Mouse (Mus musculus): ENCODE data around the gene Prr7. TPM values are rescaled to one million over a fixed set of nuclear protein-coding genes. Genes with fewer than 3 reads are reported as not detected.

Gene Prr7
- polyA plus RNA-seq (2021; fragmentation: Nextera tagmentation) = 6.5 and 13.0 TPM in 2 replicates
- long read RNA-seq, experiment 1, transcript Prr7-201 (3 exons, 1,359 nt) = major isoform, 9 of 10 reads
- long read RNA-seq, experiment 1, partial matches to known transcripts = 0 of 10 reads
- long read RNA-seq, experiment 1, other reads (novel, unspliced or antisense) = 1 of 10 reads
- long read RNA-seq, experiment 2, partial matches to known transcripts = 3 of 4 reads
- long read RNA-seq, experiment 2, other reads (novel, unspliced or antisense) = 0 of 4 reads

GRCm38 (mm10) chr13:55464027-55464884 is at the start of gene Prr7:
Gene Prr7, plus strand, starts transcription at chr13:55464267.

DNA sequence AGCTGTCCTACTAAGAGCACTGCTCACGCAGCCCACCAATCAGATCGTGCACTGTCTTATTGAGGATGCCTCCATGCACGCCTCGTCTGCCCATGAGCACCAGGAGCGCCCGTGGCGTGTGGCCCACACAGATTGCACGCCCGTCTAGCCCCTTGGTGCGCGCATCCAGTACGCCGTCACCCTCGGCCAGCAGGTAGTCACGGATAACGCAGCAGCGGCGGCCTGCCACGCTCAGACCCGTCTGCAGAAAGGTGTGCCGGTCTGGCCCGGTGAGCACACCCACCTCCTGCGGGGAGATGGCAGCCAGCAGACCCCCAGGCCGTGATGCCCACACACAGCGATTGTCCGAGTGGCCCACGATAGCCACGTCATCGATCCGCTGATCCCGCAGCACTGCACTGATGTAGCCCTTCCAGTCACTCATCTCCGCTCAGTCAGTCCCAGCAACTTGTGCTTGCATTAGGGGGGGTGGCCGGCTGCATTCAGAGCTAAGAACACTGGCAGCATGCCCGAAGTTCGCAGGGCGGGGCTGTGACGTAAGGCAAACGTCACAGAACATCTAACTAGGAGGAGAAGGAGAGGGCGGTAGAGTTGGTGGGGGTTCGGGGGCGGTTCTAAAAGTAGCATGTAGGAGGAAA is 49.2 kb upstream of the Prr7 start, which contains the start of gene Pfn3:
TSS of gene Pfn3 (minus strand) at position 490 of the 638 bp plus-strand sequence.

DNA sequence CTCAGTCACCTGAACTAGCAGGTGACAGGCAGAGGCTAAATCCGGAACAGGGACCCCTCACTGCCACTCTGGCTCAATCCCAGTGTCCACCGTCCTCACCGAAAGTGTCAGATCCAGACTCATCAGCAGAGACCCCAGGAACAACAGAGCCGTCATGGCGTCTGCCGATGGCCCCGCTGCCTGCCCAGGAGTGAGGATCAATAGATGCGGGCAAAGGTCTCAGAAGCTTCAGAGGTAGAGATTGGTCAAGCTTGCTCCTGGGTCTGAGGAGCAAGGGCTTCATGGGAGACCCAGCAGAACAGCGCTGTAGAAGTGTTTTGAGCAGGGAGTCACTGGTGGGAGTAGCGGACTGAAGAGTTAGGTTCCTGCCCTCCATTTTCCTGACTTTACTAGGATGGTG is 37.5 kb upstream of the Prr7 start, which contains the start of gene F12:
TSS of gene F12 (minus strand) at position 181 of the 400 bp plus-strand sequence.

GRCm38 (mm10) chr13:55444937-55445315 is 19.1 kb upstream of the Prr7 start, which contains the start of gene Grk6:
Gene Grk6, plus strand, starts transcription at chr13:55445072.

GRCm38 (mm10) chr13:55487578-55488498 is 23.8 kb downstream of the Prr7 start, which contains the start of gene Dbn1:
Gene Dbn1, minus strand, starts transcription at chr13:55488111.

GRCm38 (mm10) chr13:55513111-55513748 is 49.2 kb downstream of the Prr7 start, which contains the start of gene Pdlim7:
Gene Pdlim7, minus strand, starts transcription at chr13:55513676.

Other genes starting within 250 kb of the Prr7 start
- 214 and 221 TPM in 2 replicates for gene Prelid1, start 143.8 kb upstream of the Prr7 start, polyA plus RNA-seq (2021; fragmentation: Nextera tagmentation)
- gene Rab24, start 142.3 kb upstream of the Prr7 start, polyA plus RNA-seq (2021; fragmentation: Nextera tagmentation) = 60.3 and 118 TPM in 2 replicates
- gene Mxd3, start 134.4 kb upstream of the Prr7 start, polyA plus RNA-seq (2021; fragmentation: Nextera tagmentation) = 0.46 and 1.2 TPM in 2 replicates
- gene Lman2, start 101.5 kb upstream of the Prr7 start, polyA plus RNA-seq (2021; fragmentation: Nextera tagmentation) = 26.7 and 30.5 TPM in 2 replicates
- 36.2 and 49.3 TPM in 2 replicates for gene Rgs14, start 94.5 kb upstream of the Prr7 start, polyA plus RNA-seq (2021; fragmentation: Nextera tagmentation)
- gene Slc34a1, start 66.1 kb upstream of the Prr7 start, polyA plus RNA-seq (2021; fragmentation: Nextera tagmentation) = 0.03 TPM in 1 of 2 replicates, not detected in the other
- 0.63 TPM in 1 of 2 replicates, not detected in the other for gene Pfn3, start 49.0 kb upstream of the Prr7 start, polyA plus RNA-seq (2021; fragmentation: Nextera tagmentation)
- 1.1 and 1.4 TPM in 2 replicates for gene F12, start 37.5 kb upstream of the Prr7 start, polyA plus RNA-seq (2021; fragmentation: Nextera tagmentation)
- gene Grk6, start 19.2 kb upstream of the Prr7 start, polyA plus RNA-seq (2021; fragmentation: Nextera tagmentation) = 4.7 and 16.8 TPM in 2 replicates
- gene Dbn1, start 23.8 kb downstream of the Prr7 start, polyA plus RNA-seq (2021; fragmentation: Nextera tagmentation) = 57.2 and 97.1 TPM in 2 replicates
- 84.5 and 89.4 TPM in 2 replicates for gene Pdlim7, start 49.4 kb downstream of the Prr7 start, polyA plus RNA-seq (2021; fragmentation: Nextera tagmentation)
- gene Dok3, start 65.0 kb downstream of the Prr7 start, polyA plus RNA-seq (2021; fragmentation: Nextera tagmentation) = 0.47 and 0.59 TPM in 2 replicates
- 33.6 and 41.6 TPM in 2 replicates for gene Ddx41, start 72.4 kb downstream of the Prr7 start, polyA plus RNA-seq (2021; fragmentation: Nextera tagmentation)
- gene Fam193b, start 106.9 kb downstream of the Prr7 start, polyA plus RNA-seq (2021; fragmentation: Nextera tagmentation) = 3.7 and 5.0 TPM in 2 replicates
- gene Tmed9, start 109.5 kb downstream of the Prr7 start, polyA plus RNA-seq (2021; fragmentation: Nextera tagmentation) = 32.4 and 100.0 TPM in 2 replicates
- gene B4galt7, start 135.6 kb downstream of the Prr7 start, polyA plus RNA-seq (2021; fragmentation: Nextera tagmentation) = 19.0 and 21.5 TPM in 2 replicates
- gene Caml, start 158.7 kb downstream of the Prr7 start, polyA plus RNA-seq (2021; fragmentation: Nextera tagmentation) = 45.3 and 52.5 TPM in 2 replicates
- gene Ddx46, start 170.8 kb downstream of the Prr7 start, polyA plus RNA-seq (2021; fragmentation: Nextera tagmentation) = 10.5 and 14.8 TPM in 2 replicates
- gene B230219D22Rik, start 228.9 kb downstream of the Prr7 start, polyA plus RNA-seq (2021; fragmentation: Nextera tagmentation) = 32.2 and 48.7 TPM in 2 replicates

All from left cerebral cortex, adult 6 months (tissue).